Mouse (Mus musculus) CH12.LX (cell line): Measurements from ENCODE around the gene Casp7. TPM values are rescaled to one million over a fixed set of nuclear protein-coding genes. Genes with fewer than 3 reads are reported as not detected.

Experiments used
- DNase-seq: peaks from one replicate; pipeline ENCODE4 v3.0.0-alpha.2; 2013; ENCODE audit errors: extremely low read depth
- H3K27ac ChIP-seq: 2 replicates; pipeline ENCODE4 v1.5.1; 2012; ENCODE audit warnings: low read depth, mild to moderate bottlenecking, control low read depth, moderate library complexity; ENCODE audit not compliant: insufficient read depth
- H3K27me3 ChIP-seq: replicated peaks from 2 replicates; pipeline ENCODE3; 2012; ENCODE audit warnings: inconsistent platforms
- H3K36me3 ChIP-seq, 2 experiments: replicated peaks in 1 of 2; 2 replicates each; pipeline versions ENCODE3 to v1.6.1; 2012; ENCODE audit warnings: inconsistent platforms in 1 of 2, low read length in 1 of 2, mild to moderate bottlenecking in 1 of 2, mixed read lengths in 1 of 2, moderate library complexity in 1 of 2; ENCODE audit not compliant: control insufficient read depth in 1 of 2, insufficient read depth in 1 of 2
- H3K4me1 ChIP-seq, 2 experiments: 2 replicates each; pipeline ENCODE4 v1.6.1; 2012; ENCODE audit warnings: inconsistent platforms in 1 of 2, moderate library complexity in 1 of 2; ENCODE audit not compliant: insufficient read depth in 2 of 2, control insufficient read depth in 1 of 2
- H3K4me2 ChIP-seq: 2 replicates; pipeline ENCODE4 v1.6.1; 2012; ENCODE audit warnings: low read depth, mild to moderate bottlenecking, control low read depth; ENCODE audit not compliant: poor library complexity, insufficient read depth, severe bottlenecking
- H3K4me3 ChIP-seq, 3 experiments: fragments of 150-350 bp in 1 of 3; sonication (generic) in 1 of 3; replicated peaks in 1 of 3; 2 replicates each; pipeline versions ENCODE3 to v1.5.1; 2011 to 2012; ENCODE audit warnings: low read depth in 2 of 3, low read length in 2 of 3, mild to moderate bottlenecking in 2 of 3, moderate library complexity in 2 of 3, control low read depth in 1 of 3, improper control_type of control experiment in 1 of 3, inconsistent platforms in 1 of 3, mixed read lengths in 1 of 3; ENCODE audit not compliant: poor library complexity in 1 of 3
- H3K79me2 ChIP-seq: replicated peaks from 2 replicates; pipeline ENCODE4 v1.6.1; 2012; ENCODE audit warnings: mild to moderate bottlenecking, moderate library complexity; ENCODE audit not compliant: control insufficient read depth, poor library complexity, insufficient read depth, severe bottlenecking; ENCODE audit errors: extremely low read depth
- H3K9ac ChIP-seq: 2 replicates; pipeline ENCODE4 v1.6.1; 2012; ENCODE audit warnings: low read depth, mild to moderate bottlenecking, control low read depth, moderate library complexity; ENCODE audit not compliant: insufficient read depth
- H3K9me3 ChIP-seq: replicated peaks from 2 replicates; pipeline ENCODE3; 2012; ENCODE audit warnings: low read length, inconsistent platforms, mixed read lengths
- CHD1 ChIP-seq: IDR thresholded peaks from 2 replicates; pipeline ENCODE4 v1.6.1; 2012; ENCODE audit warnings: low read depth, low read length, improper control_type of control experiment, inconsistent platforms
- E2F4 ChIP-seq: IDR thresholded peaks from 2 replicates; pipeline ENCODE4 v1.6.1; 2011; ENCODE audit warnings: low read depth, low read length, improper control_type of control experiment; ENCODE audit not compliant: insufficient replicate concordance
- EP300 ChIP-seq: IDR thresholded peaks from 2 replicates; pipeline ENCODE4 v1.6.1; 2011; ENCODE audit warnings: low read length, improper control_type of control experiment
- GABPA ChIP-seq: IDR thresholded peaks from 2 replicates; pipeline ENCODE4 v1.6.1; 2012; ENCODE audit warnings: low read depth, low read length, improper control_type of control experiment, inconsistent platforms; ENCODE audit not compliant: insufficient replicate concordance
- HCFC1 ChIP-seq: IDR thresholded peaks from 2 replicates; pipeline ENCODE4 v1.6.1; 2012; ENCODE audit warnings: low read depth, mild to moderate bottlenecking, inconsistent platforms, low read length, improper control_type of control experiment
- IRF4 ChIP-seq: IDR thresholded peaks from 2 replicates; pipeline ENCODE4 v1.6.1; 2014; ENCODE audit warnings: low read depth, mild to moderate bottlenecking, inconsistent platforms, low read length, improper control_type of control experiment
- KAT2A ChIP-seq: IDR thresholded peaks from 2 replicates; pipeline ENCODE4 v1.6.1; 2012; ENCODE audit warnings: low read length, improper control_type of control experiment, inconsistent platforms; ENCODE audit not compliant: insufficient replicate concordance
- MAFK ChIP-seq: IDR thresholded peaks from 2 replicates; pipeline ENCODE4 v1.6.1; 2011; ENCODE audit warnings: low read length, improper control_type of control experiment; ENCODE audit not compliant: insufficient replicate concordance
- MEF2A ChIP-seq: IDR thresholded peaks from 2 replicates; pipeline ENCODE4 v1.6.1; 2014; ENCODE audit warnings: low read depth, mild to moderate bottlenecking, inconsistent platforms, low read length, improper control_type of control experiment, borderline replicate concordance
- MYC ChIP-seq: IDR thresholded peaks from 2 replicates; pipeline ENCODE4 v1.6.1; 2011; ENCODE audit warnings: low read depth, mild to moderate bottlenecking, improper control_type of control experiment, low read length
- NRF1 ChIP-seq: IDR thresholded peaks from 2 replicates; pipeline ENCODE4 v1.6.1; 2014; ENCODE audit warnings: low read depth, mild to moderate bottlenecking, inconsistent platforms, low read length, improper control_type of control experiment, moderate library complexity
- POLR2A ChIP-seq: IDR thresholded peaks from 2 replicates; pipeline ENCODE4 v1.6.1; 2011; ENCODE audit warnings: low read depth, mild to moderate bottlenecking, improper control_type of control experiment, low read length
- POLR2AphosphoS2 ChIP-seq: IDR thresholded peaks from 2 replicates; pipeline ENCODE4 v1.6.1; 2011; ENCODE audit warnings: low read depth, low read length, improper control_type of control experiment
- TBP ChIP-seq: conservative IDR thresholded peaks from 2 replicates; pipeline ENCODE4 v1.6.1; 2011; ENCODE audit warnings: low read depth, low read length, improper control_type of control experiment
- TCF12 ChIP-seq: IDR thresholded peaks from 2 replicates; pipeline ENCODE4 v1.6.1; 2014; ENCODE audit warnings: low read depth, mild to moderate bottlenecking, inconsistent platforms, low read length, improper control_type of control experiment
- USF1 ChIP-seq: IDR thresholded peaks from 2 replicates; pipeline ENCODE4 v1.6.1; 2014; ENCODE audit warnings: low read depth, mild to moderate bottlenecking, inconsistent platforms, low read length, improper control_type of control experiment
- USF2 ChIP-seq: conservative IDR thresholded peaks from 2 replicates; pipeline ENCODE4 v1.6.1; 2011; ENCODE audit warnings: low read depth, low read length, improper control_type of control experiment
- ZKSCAN1 ChIP-seq: IDR thresholded peaks from 2 replicates; pipeline ENCODE4 v1.6.1; 2012; ENCODE audit warnings: low read depth, inconsistent platforms, low read length, improper control_type of control experiment, borderline replicate concordance
- dilution Hi-C: fragments of 300-500 bp; cut with MboI; formaldehyde crosslinking; loops from 2 replicates; pipeline ENCODE4 v1.14.3; 2020; ENCODE audit warnings: low sequenced_read_pairs; ENCODE audit not compliant: extremely low pct_unique_long_range_greater_than_20kb, extremely low pct_ligation_motif_present
- in situ Hi-C: fragments of 300-500 bp; cut with MboI; formaldehyde crosslinking; loops from 3 replicates; pipeline ENCODE4 v1.14.3; 2019; ENCODE audit warnings: low sequenced_read_pairs, low pct_ligation_motif_present, low pct_unique_long_range_greater_than_20kb, mixed read lengths
- polyA plus RNA-seq: library from polyadenylated mRNA; unstranded; fragments of >175 nt; gene quantifications from 2 replicates; pipeline ENCODE4 v1.2.1, GENCODE M21; 2012; ENCODE audit warnings: low read depth; ENCODE audit not compliant: insufficient read length
- total RNA-seq, 2 experiments: library from RNA; depleted of rRNA; stranded (reverse); fragments of 300-350 nt in 1 of 2; fragments of >200 nt in 1 of 2; gene quantifications; 2 replicates each; pipeline ENCODE4 v1.2.3; 2012 to 2014

Gene Casp7
- total and polyA plus RNA-seq, 3 experiments: 6.3 to 11.8 (median 6.8) TPM

DNA sequence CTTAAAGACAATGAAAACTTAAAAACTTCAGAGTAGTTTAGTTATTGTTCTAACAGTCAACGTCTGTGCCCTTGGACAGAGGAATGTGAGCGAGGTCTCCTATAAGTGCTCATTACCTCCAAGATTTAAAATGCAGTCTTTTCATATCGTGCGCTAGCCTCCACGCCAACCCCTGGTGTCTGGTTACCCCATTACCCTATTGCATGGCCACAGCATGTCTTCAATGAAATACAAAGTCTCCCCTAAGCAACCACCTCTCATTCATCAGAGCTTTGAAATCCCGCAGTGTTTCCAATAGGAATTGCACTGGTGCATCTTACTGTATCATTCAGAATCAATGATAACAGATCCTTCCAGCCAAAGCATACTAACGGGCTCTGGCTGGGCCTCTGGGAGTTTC, 24.7 kb upstream of the Casp7 start:
- in situ Hi-C loops: no loop called here
- Histone ChIP-seq H3K4me1 (no peaks in the 10 kb centered on the region), H3K27ac (no peak overlapping the region), H3K79me2 (no peaks in the 10 kb centered on the region), H3K36me3 (no peaks in the 10 kb centered on the region), H3K27me3 (no peaks in the 10 kb centered on the region), H3K4me3 (no peak overlapping the region), H3K4me2 (no peak overlapping the region), H3K9me3 (no peaks in the 10 kb centered on the region), H3K9ac (no peak overlapping the region)
- dilution Hi-C loops: no loop called here
- DNase-seq: no peak
- no peak for TF ChIP-seq EP300
- no peak for TF ChIP-seq MAFK
- TF ChIP-seq MEF2A: no peak
- no peak for TF ChIP-seq USF1
- TF ChIP-seq USF2: no peak
- no peak for TF ChIP-seq E2F4
- TF ChIP-seq GABPA: no peak
- TF ChIP-seq KAT2A: no peak
- TF ChIP-seq CHD1: no peak
- TF ChIP-seq TBP: no peak
- TF ChIP-seq ZKSCAN1: no peak
- TF ChIP-seq NRF1: no peak
- TF ChIP-seq POLR2A: no peak
- TF ChIP-seq HCFC1: no peak

DNA sequence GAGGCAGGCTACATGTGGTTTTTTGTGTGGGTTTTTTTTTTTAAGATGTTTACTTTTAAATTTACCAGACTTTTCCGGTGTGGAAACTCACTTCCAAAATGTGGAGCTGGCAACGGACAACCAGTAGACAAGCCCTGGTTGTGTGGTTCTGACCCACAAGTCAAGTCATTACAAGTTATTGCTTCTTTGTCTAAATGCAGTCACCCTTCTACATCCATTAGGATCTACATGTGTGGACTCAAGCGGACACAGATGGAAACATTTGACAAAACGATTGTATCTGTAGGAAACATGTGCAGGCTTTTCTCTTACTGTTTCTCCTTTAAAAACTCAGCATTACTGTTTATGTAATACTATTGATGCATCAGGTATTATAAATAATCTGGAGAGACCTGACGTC, 23.7 kb upstream of the Casp7 start:
- Histone ChIP-seq H3K4me3 (no peak overlapping the region), H3K79me2 (no peaks in the 10 kb centered on the region), H3K36me3 (no peaks in the 10 kb centered on the region), H3K4me2 (no peak overlapping the region), H3K4me1 (no peaks in the 10 kb centered on the region), H3K9ac (no peak overlapping the region), H3K27ac (no peak overlapping the region), H3K27me3 (no peaks in the 10 kb centered on the region), H3K9me3 (no peaks in the 10 kb centered on the region)
- no peak for DNase-seq
- TF ChIP-seq IRF4 (no peak), MYC (no peak), NRF1 (no peak), TCF12 (no peak), POLR2AphosphoS2 (no peak)
- in situ Hi-C loops (no loop called here), dilution Hi-C loops (no loop called here)
